Mouse (Mus musculus) liver, postnatal 0 days (tissue): ENCODE measurements at regions not wholly inside any gene's neighbourhood (a gene's known extent, or its start where the extent isn't known, plus 50 kb on each side); places are given as distances from the start of the nearest gene placed in this dataset.

ENCODE experiments used
- CTCF ChIP-seq: sonication (generic); IDR thresholded peaks from 2 replicates; pipeline ENCODE4 v1.5.1; 2016; ENCODE audit warnings: antibody characterized with exemption, low read depth
- EP300 ChIP-seq: IDR thresholded peaks from 2 replicates; pipeline ENCODE4 v1.6.1; 2016; ENCODE audit warnings: antibody characterized with exemption, low read depth, mild to moderate bottlenecking

DNA sequence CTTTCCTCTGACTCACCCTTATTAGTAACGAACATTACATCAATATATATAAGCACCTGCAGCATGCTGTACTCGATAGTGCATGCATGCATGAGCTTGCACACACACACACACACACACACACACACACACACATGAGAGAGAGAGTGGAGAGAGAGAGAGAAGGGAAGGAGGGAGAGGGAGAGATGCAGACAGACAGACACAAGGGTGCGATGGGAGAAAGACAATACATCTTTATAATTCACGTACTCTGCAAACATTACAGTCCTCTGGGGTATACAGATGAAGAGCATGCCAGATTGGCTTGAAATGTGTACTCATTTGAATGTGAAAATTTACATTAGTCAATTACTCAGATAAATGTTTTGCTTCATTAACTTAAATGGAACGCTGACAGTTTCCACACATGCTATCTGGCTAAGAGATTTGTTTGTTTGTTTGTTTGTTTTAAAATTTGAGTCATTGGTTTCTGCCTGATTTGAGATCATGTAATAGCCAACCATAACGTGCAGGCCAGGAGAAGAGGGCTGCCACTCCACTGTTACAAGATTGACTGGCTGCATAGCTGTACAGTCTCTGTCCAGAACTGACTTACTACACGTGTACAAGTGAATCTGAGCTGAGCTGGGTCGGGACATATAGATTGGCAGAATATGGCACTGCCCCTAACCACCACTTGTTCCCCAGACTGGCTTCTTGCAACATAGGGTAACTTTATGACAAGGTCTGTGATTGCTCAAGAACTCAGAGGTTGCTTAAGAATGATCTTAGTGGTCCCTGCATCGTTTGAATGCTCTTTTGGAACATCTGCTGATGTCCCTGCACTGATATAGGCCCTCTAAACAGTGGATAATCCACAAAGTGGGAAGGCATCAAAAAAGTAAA lies 54.6 kb upstream of the F13a1 start:
- peak; percentile 56; the same call in 1 of the 2 replicates for TF ChIP-seq EP300
- TF ChIP-seq CTCF, result no peak
